8 mouse cellular contexts compared by ENCODE assay signal in the genomic region with DNA sequence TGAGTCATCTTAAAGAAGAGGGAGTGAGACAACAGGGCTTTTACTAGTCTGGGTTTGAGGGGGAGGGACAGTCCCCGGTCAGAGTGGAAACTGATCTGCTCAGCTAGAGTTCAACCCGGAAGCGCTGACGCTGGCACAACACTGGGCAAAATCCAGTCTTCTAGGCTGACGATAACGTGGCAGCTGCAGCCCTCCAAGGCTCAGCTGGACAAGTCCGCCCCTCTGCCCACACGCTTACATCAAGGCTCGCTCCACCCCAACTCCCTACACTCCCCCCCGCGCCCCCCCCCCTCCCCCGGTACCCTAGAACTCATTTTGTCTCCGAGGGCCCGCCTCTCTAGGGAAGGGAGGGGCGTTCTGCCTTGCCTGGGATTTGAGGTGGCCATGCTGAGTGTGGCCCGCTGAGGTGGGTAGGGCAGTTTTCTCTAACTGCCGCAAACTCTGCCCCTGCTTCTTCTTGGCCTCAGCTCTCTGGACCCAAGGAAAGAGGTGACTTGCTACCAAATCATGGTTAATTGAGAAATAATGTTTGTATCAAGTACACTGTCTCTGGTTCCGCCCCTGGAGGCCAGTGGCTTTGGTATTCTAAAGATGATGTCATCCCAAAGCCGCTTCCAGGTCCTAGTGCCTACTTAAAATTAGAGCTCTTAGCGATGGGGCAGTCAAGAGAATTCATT. TPM values are rescaled to one million over a fixed set of nuclear protein-coding genes. Genes with fewer than 3 reads are reported as not detected.
DNase-seq lines count a peak whose midpoint lies in the region; ATAC-seq and TF ChIP-seq lines count a peak whose summit lies in the region.

No protein-coding gene starts in this region.

- WGBS in heart, embryonic 10.5 days: under 1% methylated on average over 20 of the region's 20 CpGs
- WGBS in kidney, embryonic 15.5 days: 0% methylated on average over 20 of the region's 20 CpGs

- no peak for TF ChIP-seq POLR2A in bone marrow macrophage, adult 2 months (IDR thresholded peaks at IDR 0.05; ENCODE audit: borderline replicate concordance, low read depth, low read length)

- peaks cover 14% of the 10 kb centered on the region for H3K4me1 ChIP-seq in bone marrow macrophage, adult 2 months (ENCODE audit: control insufficient read depth, insufficient read depth, low read length)
- H3K4me1 ChIP-seq in heart, embryonic 10.5 days: no peaks in the 10 kb centered on the region
- no peaks in the 10 kb centered on the region for H3K4me1 ChIP-seq in kidney, embryonic 15.5 days

- H3K36me3 ChIP-seq in heart, embryonic 10.5 days: no peaks in the 10 kb centered on the region
- no peaks in the 10 kb centered on the region for H3K36me3 ChIP-seq in kidney, embryonic 15.5 days

- peak overlapping the region; percentile 49 for H3K9ac ChIP-seq in kidney, embryonic 15.5 days

- peak overlapping the region; percentile 97 for H3K27ac ChIP-seq in bone marrow macrophage, adult 2 months (ENCODE audit: insufficient read depth, low read depth, low read length)
- H3K27ac ChIP-seq in heart, embryonic 10.5 days: peak overlapping the region; percentile 94
- H3K27ac ChIP-seq in kidney, embryonic 15.5 days: peak overlapping the region; percentile 94

- H3K4me2 ChIP-seq in kidney, embryonic 15.5 days: peak overlapping the region; percentile 64

- peak overlapping the region; percentile 85 for H3K4me3 ChIP-seq in bone marrow macrophage, adult 2 months (ENCODE audit: insufficient read depth, low read length)
- peak overlapping the region; percentile 70 for H3K4me3 ChIP-seq in heart, embryonic 10.5 days
- H3K4me3 ChIP-seq in kidney, embryonic 15.5 days (replicated peaks): peak overlapping the region; percentile 62

- H3K9me3 ChIP-seq in heart, embryonic 10.5 days: no peaks in the 10 kb centered on the region
- no peaks in the 10 kb centered on the region for H3K9me3 ChIP-seq in kidney, embryonic 15.5 days (replicated peaks)

- peak; percentile 88 for ATAC-seq in erythroblast, adult 5-6 weeks (replicated peaks; ENCODE audit: low FRiP score, poor library complexity, severe bottlenecking)
- ATAC-seq in kidney, embryonic 15.5 days (replicated peaks; ENCODE audit: low FRiP score): peak; percentile 97
- peak; percentile 95 for ATAC-seq in monocyte, adult 5-6 weeks (replicated peaks; ENCODE audit: insufficient number of reproducible peaks, low FRiP score, low TSS enrichment, poor library complexity, severe bottlenecking)

- TF ChIP-seq CTCF in bone marrow macrophage, adult 2 months (IDR thresholded peaks at IDR 0.05; ENCODE audit: low read depth, low read length): no peak

- DNase-seq in 416B (ENCODE audit: low read depth): peak; percentile 99
- DNase-seq in heart, embryonic 10.5 days (ENCODE audit: low spot score): peak; percentile 94
- peak; percentile 82 for DNase-seq in liver
- peak; percentile 65 to 80 for DNase-seq in spleen, postnatal 4 days (ENCODE audit: low spot score in 2 of 2)

- H3K27me3 ChIP-seq in heart, embryonic 10.5 days (ENCODE audit: insufficient read depth, poor library complexity, severe bottlenecking): no peaks in the 10 kb centered on the region
- no peaks in the 10 kb centered on the region for H3K27me3 ChIP-seq in kidney, embryonic 15.5 days

RNA-seq across cellular contexts. Expression of gene Rab6a, which starts 16.2 kb away (rescaled TPM):
- polyA plus RNA-seq in bone marrow macrophage, adult 2 months (2012; ENCODE audit: insufficient read depth, insufficient read length, missing spikeins): 71.7 and 74.1 TPM in 2 replicates
- total RNA-seq in erythroblast, adult 5-6 weeks (2015; ENCODE audit: low replicate concordance): 60.5 and 60.6 TPM in 2 replicates
- 62.5 and 81.7 TPM in 2 replicates for total RNA-seq in erythroblast, adult 5-6 weeks (2017; ENCODE audit: low replicate concordance)
- polyA plus RNA-seq in heart, embryonic 10.5 days (2016; fragmentation: Nextera tagmentation; extraction: Ambion mirVana): 89.5 and 106 TPM in 2 replicates
- polyA plus RNA-seq in kidney, embryonic 15.5 days (2015; fragmentation: Nextera tagmentation; extraction: Ambion mirVana): 102 and 105 TPM in 2 replicates
- 94.9 to 99.8 TPM (median 95.1 TPM) in 3 replicates for total RNA-seq in monocyte, adult 5-6 weeks (2017)

RNA-seq across cellular contexts. Expression of gene Mrpl48, which starts 17.1 kb away (rescaled TPM):
- polyA plus RNA-seq in bone marrow macrophage, adult 2 months (2012; ENCODE audit: insufficient read depth, insufficient read length, missing spikeins): 59.3 and 60.3 TPM in 2 replicates
- 3.5 and 27.4 TPM in 2 replicates for total RNA-seq in erythroblast, adult 5-6 weeks (2015; ENCODE audit: low replicate concordance)
- 7.1 and 40.0 TPM in 2 replicates for total RNA-seq in erythroblast, adult 5-6 weeks (2017; ENCODE audit: low replicate concordance)
- 75.7 and 78.8 TPM in 2 replicates for polyA plus RNA-seq in heart, embryonic 10.5 days (2016; fragmentation: Nextera tagmentation; extraction: Ambion mirVana)
- 81.2 and 92.4 TPM in 2 replicates for polyA plus RNA-seq in kidney, embryonic 15.5 days (2015; fragmentation: Nextera tagmentation; extraction: Ambion mirVana)
- 20.6 to 32.6 TPM (median 24.3 TPM) in 3 replicates for total RNA-seq in monocyte, adult 5-6 weeks (2017)

RNA-seq across cellular contexts. Expression of gene Coa4, which starts 54.1 kb away (rescaled TPM):
- polyA plus RNA-seq in bone marrow macrophage, adult 2 months (2012; ENCODE audit: insufficient read depth, insufficient read length, missing spikeins): 25.9 and 29.7 TPM in 2 replicates
- total RNA-seq in erythroblast, adult 5-6 weeks (2015; ENCODE audit: low replicate concordance): 1.7 and 4.0 TPM in 2 replicates
- total RNA-seq in erythroblast, adult 5-6 weeks (2017; ENCODE audit: low replicate concordance): 6.7 and 9.8 TPM in 2 replicates
- polyA plus RNA-seq in heart, embryonic 10.5 days (2016; fragmentation: Nextera tagmentation; extraction: Ambion mirVana): 26.4 and 31.3 TPM in 2 replicates
- 23.3 and 24.9 TPM in 2 replicates for polyA plus RNA-seq in kidney, embryonic 15.5 days (2015; fragmentation: Nextera tagmentation; extraction: Ambion mirVana)
- total RNA-seq in monocyte, adult 5-6 weeks (2017): 6.1 to 12.5 TPM (median 7.5 TPM) in 3 replicates

Comparison
In these comparisons a context has a peak if more than half of its experiments do, and no peak if none do; other contexts are left out.
1. Peak in every context shown above with its lines: DNase-seq, ATAC-seq, H3K4me3 ChIP-seq and H3K27ac ChIP-seq.